Mouse (Mus musculus) gastrocnemius, adult 18-20 months (tissue): ENCODE measurements around the gene Utrn. TPM values are rescaled to one million over a fixed set of nuclear protein-coding genes. Genes with fewer than 3 reads are reported as not detected.
A peak's percentile ranks its signal among the peaks of the same experiment; 100 is the strongest.

Experiments used
- DNase-seq: peaks from one replicate; pipeline ENCODE4 v3.0.0; 2021; ENCODE audit warnings: low spot score
- total RNA-seq, 2 experiments: library from RNA; stranded (reverse); gene quantifications; 2 replicates each; pipeline ENCODE4 v1.2.3; 2021

The Utrn gene
- total RNA-seq, 2 experiments from 2014 or later = 17.6 to 20.4 TPM

GRCm38 (mm10) chr10:12799416-12799815 lies 69.7 kb downstream of the Utrn start:
- DNase-seq = no peak

- DNase-seq = no peak
Observed at GRCm38 (mm10) chr10:12798248-12798647, 70.9 kb downstream of the Utrn start.

- no peak for DNase-seq
Observed at GRCm38 (mm10) chr10:12796510-12796840, 72.7 kb downstream of the Utrn start.

- DNase-seq = no peak
Observed at GRCm38 (mm10) chr10:12795796-12796509, 73.2 kb downstream of the Utrn start.

GRCm38 (mm10) chr10:12792049-12792448 lies 77.1 kb downstream of the Utrn start:
- no peak for DNase-seq

- no peak for DNase-seq
Observed at GRCm38 (mm10) chr10:12790881-12791280, 78.3 kb downstream of the Utrn start.

GRCm38 (mm10) chr10:12788529-12788928 lies 80.6 kb downstream of the Utrn start:
- DNase-seq = no peak

- peak; percentile 60 for DNase-seq
Observed at GRCm38 (mm10) chr10:12787965-12788364, 81.2 kb downstream of the Utrn start.

GRCm38 (mm10) chr10:12785299-12785698 lies 83.9 kb downstream of the Utrn start:
- DNase-seq = no peak

GRCm38 (mm10) chr10:12781381-12781907 lies 87.7 kb downstream of the Utrn start:
- DNase-seq = no peak

GRCm38 (mm10) chr10:12773178-12773577 lies 96.0 kb downstream of the Utrn start:
- no peak for DNase-seq

- no peak for DNase-seq
Observed at GRCm38 (mm10) chr10:12771511-12771910, 97.7 kb downstream of the Utrn start.

- DNase-seq = no peak
Observed at GRCm38 (mm10) chr10:12762668-12763067, 106.5 kb downstream of the Utrn start.

GRCm38 (mm10) chr10:12758702-12758988 lies 110.5 kb downstream of the Utrn start:
- DNase-seq = no peak

- peak; percentile 81 for DNase-seq
Observed at GRCm38 (mm10) chr10:12757943-12758701, 111.0 kb downstream of the Utrn start.

GRCm38 (mm10) chr10:12756692-12757091 lies 112.5 kb downstream of the Utrn start:
- no peak for DNase-seq

GRCm38 (mm10) chr10:12754911-12755310 lies 114.3 kb downstream of the Utrn start:
- DNase-seq = no peak

- no peak for DNase-seq
Observed at GRCm38 (mm10) chr10:12754166-12754565, 115.0 kb downstream of the Utrn start.

GRCm38 (mm10) chr10:12743717-12744116 lies 125.4 kb downstream of the Utrn start:
- DNase-seq = no peak

GRCm38 (mm10) chr10:12739302-12739987 lies 129.7 kb downstream of the Utrn start:
- DNase-seq = no peak

- no peak for DNase-seq
Observed at GRCm38 (mm10) chr10:12737926-12738325, 131.2 kb downstream of the Utrn start.
